Mouse (Mus musculus): ENCODE results near the gene Hist1h1b. TPM values are rescaled to one million over a fixed set of nuclear protein-coding genes. Genes with fewer than 3 reads are reported as not detected.
"Not testable (repeated sequence)": the region's sequence is repeated elsewhere in the genome, so short reads cannot be mapped to it uniquely, and the experiment has no call there.

The Hist1h1b gene
- polyA plus RNA-seq, 1 experiment from 2014 or later = 10.6 TPM

- peak overlapping the region; percentile 62 for H3K4me2 ChIP-seq (ENCODE audit: low read depth, low read length)
- peak overlapping the region; percentile 40 for H3K4me3 ChIP-seq (replicated peaks; ENCODE audit: low read length)
- peaks cover 41% of the 10 kb centered on the region for H3K4me1 ChIP-seq (ENCODE audit: control insufficient read depth, insufficient read depth, low read length)
- H3K9me3 ChIP-seq (replicated peaks; ENCODE audit: control insufficient read depth, low read length) = no peaks in the 10 kb centered on the region
- no peaks in the 10 kb centered on the region for H3K36me3 ChIP-seq (ENCODE audit: control insufficient read depth, insufficient read depth, low read length)
- ATAC-seq (ENCODE audit: insufficient read depth, low FRiP score) = no peak
- peak overlapping the region; percentile 91 for H3K27ac ChIP-seq (ENCODE audit: low read length)
- WGBS = under 1% methylated on average over 9 of the region's 9 CpGs
- H3K9ac ChIP-seq (ENCODE audit: low read length) = peak overlapping the region; percentile 64
- H3K27me3 ChIP-seq (ENCODE audit: control insufficient read depth, insufficient read depth, low read length) = no peaks in the 10 kb centered on the region
Observed at GRCm38 (mm10) chr13:21783734-21784161, 3.3 kb upstream of the Hist1h1b start.

- ATAC-seq (ENCODE audit: insufficient read depth, low FRiP score) = peak; percentile 67
- Histone ChIP-seq H3K4me1 (ENCODE audit: control insufficient read depth, insufficient read depth, low read length) (peaks cover 39% of the 10 kb centered on the region), H3K27ac (ENCODE audit: low read length) (peak within 1 kb of the TSS; percentile 91), H3K9ac (ENCODE audit: low read length) (peak within 1 kb of the TSS; percentile 76), H3K9me3 (replicated peaks; ENCODE audit: control insufficient read depth, low read length) (no peaks in the 10 kb centered on the region), H3K27me3 (ENCODE audit: control insufficient read depth, insufficient read depth, low read length) (no peaks in the 10 kb centered on the region), H3K4me2 (ENCODE audit: low read depth, low read length) (peak within 1 kb of the TSS; percentile 62), H3K36me3 (ENCODE audit: control insufficient read depth, insufficient read depth, low read length) (no peaks in the 10 kb centered on the region), H3K4me3 (replicated peaks; ENCODE audit: low read length) (peak within 1 kb of the TSS; percentile 51)
- under 1% methylated on average over 15 of the region's 20 CpGs for WGBS
Observed at GRCm38 (mm10) chr13:21783255-21783617, 2.8 kb upstream of the Hist1h1b start, which contains the start of gene Hist1h3i. Gene Hist1h3i, minus strand, starts transcription at chr13:21783370.

GRCm38 (mm10) chr13:21782361-21783254 lies 2.2 kb upstream of the Hist1h1b start:
- peak overlapping the region; percentile 88 for H3K27ac ChIP-seq (ENCODE audit: low read length)
- ATAC-seq (ENCODE audit: insufficient read depth, low FRiP score); H3K9me3 ChIP-seq (replicated peaks; ENCODE audit: control insufficient read depth, low read length); H3K36me3 ChIP-seq (ENCODE audit: control insufficient read depth, insufficient read depth, low read length); H3K27me3 ChIP-seq (ENCODE audit: control insufficient read depth, insufficient read depth, low read length): not testable (repeated sequence)
- peak overlapping the region; percentile 76 for H3K9ac ChIP-seq (ENCODE audit: low read length)
- H3K4me2 ChIP-seq (ENCODE audit: low read depth, low read length) = peak overlapping the region; percentile 62
- 3% methylated on average over 17 of the region's 35 CpGs for WGBS
- peaks cover 36% of the 10 kb centered on the region for H3K4me1 ChIP-seq (ENCODE audit: control insufficient read depth, insufficient read depth, low read length)
- H3K4me3 ChIP-seq (replicated peaks; ENCODE audit: low read length) = peak overlapping the region; percentile 51

GRCm38 (mm10) chr13:21781639-21782038 lies 1.2 kb upstream of the Hist1h1b start:
- WGBS = 85% methylated on average over 1 of the region's 1 CpGs
- no peaks in the 10 kb centered on the region for H3K9me3 ChIP-seq (replicated peaks; ENCODE audit: control insufficient read depth, low read length)
- no peak for ATAC-seq (ENCODE audit: insufficient read depth, low FRiP score)
- H3K27me3 ChIP-seq (ENCODE audit: control insufficient read depth, insufficient read depth, low read length) = no peaks in the 10 kb centered on the region
- no peak overlapping the region for H3K9ac ChIP-seq (ENCODE audit: low read length)
- H3K4me1 ChIP-seq (ENCODE audit: control insufficient read depth, insufficient read depth, low read length) = peaks cover 36% of the 10 kb centered on the region
- H3K4me3 ChIP-seq (replicated peaks; ENCODE audit: low read length) = no peak overlapping the region
- H3K36me3 ChIP-seq (ENCODE audit: control insufficient read depth, insufficient read depth, low read length) = no peaks in the 10 kb centered on the region
- H3K27ac ChIP-seq (ENCODE audit: low read length) = no peak overlapping the region
- H3K4me2 ChIP-seq (ENCODE audit: low read depth, low read length) = no peak overlapping the region

GRCm38 (mm10) chr13:21781021-21781555 lies 663 bp upstream of the Hist1h1b start:
- H3K27ac ChIP-seq (ENCODE audit: low read length) = peak overlapping the region; percentile 96
- H3K36me3 ChIP-seq (ENCODE audit: control insufficient read depth, insufficient read depth, low read length) = no peaks in the 10 kb centered on the region
- WGBS = 43% methylated on average over 6 of the region's 6 CpGs
- H3K9ac ChIP-seq (ENCODE audit: low read length) = peak overlapping the region; percentile 85; the same call in 1 of the 2 replicates
- H3K4me3 ChIP-seq (replicated peaks; ENCODE audit: low read length) = peak overlapping the region; percentile 52; the same call in 1 of the 2 replicates
- H3K9me3 ChIP-seq (replicated peaks; ENCODE audit: control insufficient read depth, low read length) = no peaks in the 10 kb centered on the region
- H3K4me2 ChIP-seq (ENCODE audit: low read depth, low read length) = peak overlapping the region; percentile 93
- no peak for ATAC-seq (ENCODE audit: insufficient read depth, low FRiP score)
- H3K4me1 ChIP-seq (ENCODE audit: control insufficient read depth, insufficient read depth, low read length) = peaks cover 35% of the 10 kb centered on the region
- H3K27me3 ChIP-seq (ENCODE audit: control insufficient read depth, insufficient read depth, low read length) = no peaks in the 10 kb centered on the region

- Histone ChIP-seq H3K27me3 (ENCODE audit: control insufficient read depth, insufficient read depth, low read length) (no peaks in the 10 kb centered on the region), H3K9me3 (replicated peaks; ENCODE audit: control insufficient read depth, low read length) (no peaks in the 10 kb centered on the region), H3K4me2 (ENCODE audit: low read depth, low read length) (peak overlapping the region; percentile 93), H3K4me3 (replicated peaks; ENCODE audit: low read length) (peak overlapping the region; percentile 52), H3K4me1 (ENCODE audit: control insufficient read depth, insufficient read depth, low read length) (peaks cover 27% of the 10 kb centered on the region), H3K36me3 (ENCODE audit: control insufficient read depth, insufficient read depth, low read length) (no peaks in the 10 kb centered on the region), H3K27ac (ENCODE audit: low read length) (peak overlapping the region; percentile 96), H3K9ac (ENCODE audit: low read length) (peak overlapping the region; percentile 85)
- peak; percentile 88 for ATAC-seq (ENCODE audit: insufficient read depth, low FRiP score)
- 2% methylated on average over 33 of the region's 33 CpGs for WGBS
Observed at GRCm38 (mm10) chr13:21778814-21779766, 1.3 kb downstream of the Hist1h1b start.

GRCm38 (mm10) chr13:21755707-21756106 lies 24.7 kb downstream of the Hist1h1b start:
- Histone ChIP-seq H3K36me3 (ENCODE audit: control insufficient read depth, insufficient read depth, low read length) (no peaks in the 10 kb centered on the region), H3K4me3 (replicated peaks; ENCODE audit: low read length) (no peak overlapping the region), H3K9me3 (replicated peaks; ENCODE audit: control insufficient read depth, low read length) (no peaks in the 10 kb centered on the region), H3K27ac (ENCODE audit: low read length) (no peak overlapping the region), H3K9ac (ENCODE audit: low read length) (no peak overlapping the region), H3K27me3 (ENCODE audit: control insufficient read depth, insufficient read depth, low read length) (no peaks in the 10 kb centered on the region), H3K4me2 (ENCODE audit: low read depth, low read length) (no peak overlapping the region), H3K4me1 (ENCODE audit: control insufficient read depth, insufficient read depth, low read length) (peaks cover 13% of the 10 kb centered on the region)
- WGBS = 69% methylated on average over 1 of the region's 1 CpGs
- ATAC-seq (ENCODE audit: insufficient read depth, low FRiP score) = no peak

- Histone ChIP-seq H3K4me2 (ENCODE audit: low read depth, low read length) (peak overlapping the region; percentile 79), H3K4me3 (replicated peaks; ENCODE audit: low read length) (peak overlapping the region; percentile 52), H3K9ac (ENCODE audit: low read length) (peak overlapping the region; percentile 66), H3K27ac (ENCODE audit: low read length) (peak overlapping the region; percentile 89), H3K4me1 (ENCODE audit: control insufficient read depth, insufficient read depth, low read length) (peaks cover 15% of the 10 kb centered on the region)
- H3K27me3 ChIP-seq (ENCODE audit: control insufficient read depth, insufficient read depth, low read length); H3K9me3 ChIP-seq (replicated peaks; ENCODE audit: control insufficient read depth, low read length); H3K36me3 ChIP-seq (ENCODE audit: control insufficient read depth, insufficient read depth, low read length); ATAC-seq (ENCODE audit: insufficient read depth, low FRiP score): not testable (repeated sequence)
- under 1% methylated on average over 21 of the region's 26 CpGs for WGBS
Observed at GRCm38 (mm10) chr13:21754294-21755001, 26.0 kb downstream of the Hist1h1b start.
